Mouse (Mus musculus) mouse embryonic stem cell (cell line): ENCODE data around the gene Nr3c2.

Experiments used
- in situ Hi-C, 2 experiments: fragments of 300-500 bp; cut with MboI; formaldehyde crosslinking; loops; 1 replicate in 1 of 2; 3 replicates in 1 of 2; pipeline ENCODE4 v1.14.3; 2019 to 2020; ENCODE audit warnings: low sequenced_read_pairs in 2 of 2, low pct_unique_long_range_greater_than_20kb in 1 of 2, mixed read lengths in 1 of 2; ENCODE audit not compliant: unreplicated experiment in 1 of 2

Gene Nr3c2

DNA sequence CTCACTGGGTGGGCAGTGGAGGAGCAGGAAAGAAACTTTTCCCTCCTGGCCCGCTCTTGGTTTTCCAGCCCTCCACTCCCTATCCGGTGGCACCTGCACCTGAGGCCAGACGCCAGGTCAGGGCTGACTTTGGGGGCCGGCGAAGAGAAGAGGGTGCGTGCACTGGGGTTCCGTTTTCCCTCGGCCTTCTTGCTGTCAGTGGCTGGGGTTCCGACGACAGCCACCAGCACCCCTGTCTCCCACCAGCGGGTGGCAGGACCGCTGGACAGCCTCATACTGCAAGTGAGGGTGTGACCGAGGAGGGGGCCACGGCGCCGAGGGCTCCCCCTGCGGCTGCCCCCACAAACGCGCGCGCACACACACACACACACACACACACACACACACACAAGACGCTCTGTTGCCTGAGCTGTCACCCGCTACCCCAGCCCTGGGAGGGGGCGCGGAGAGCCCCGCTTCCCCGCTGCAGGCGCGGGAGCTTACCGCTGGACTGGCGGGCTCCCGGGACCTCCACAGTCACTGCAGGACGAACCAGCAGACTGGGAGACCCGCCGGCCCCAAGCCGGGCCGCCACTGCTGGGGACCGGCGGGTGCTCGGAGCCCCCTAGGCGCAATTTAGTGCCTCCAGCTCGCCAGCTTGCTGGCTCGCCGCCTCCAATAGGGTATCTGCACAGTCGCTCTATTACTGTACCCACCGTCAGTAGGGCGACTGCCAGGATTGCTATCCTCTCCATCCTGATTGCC lies at the start of gene Nr3c2:
Gene Nr3c2 (plus strand): TSS at position 32 of the 744 bp plus-strand sequence.
- in situ Hi-C loops: no loop called here

DNA sequence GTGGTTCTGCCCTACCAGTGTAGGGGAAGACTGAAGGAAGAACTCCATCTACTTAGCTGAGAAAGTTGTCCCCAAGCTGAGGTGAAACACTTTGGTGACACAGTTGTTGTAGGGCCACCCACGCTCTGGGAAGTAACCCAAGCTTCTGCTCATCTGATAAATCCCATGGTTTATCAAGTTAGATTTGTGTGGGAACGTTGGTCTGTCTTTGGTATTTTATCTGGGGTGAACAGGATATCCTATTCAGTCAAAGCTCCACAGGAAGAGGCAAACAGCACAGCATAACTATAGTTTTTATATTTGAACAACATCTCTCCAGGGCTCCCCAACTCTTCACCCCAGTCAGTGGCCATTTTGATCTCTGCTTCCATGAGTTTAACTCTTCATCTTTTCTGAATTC lies 40.7 kb upstream of the Nr3c2 start:
- in situ Hi-C loops: no loop called here

DNA sequence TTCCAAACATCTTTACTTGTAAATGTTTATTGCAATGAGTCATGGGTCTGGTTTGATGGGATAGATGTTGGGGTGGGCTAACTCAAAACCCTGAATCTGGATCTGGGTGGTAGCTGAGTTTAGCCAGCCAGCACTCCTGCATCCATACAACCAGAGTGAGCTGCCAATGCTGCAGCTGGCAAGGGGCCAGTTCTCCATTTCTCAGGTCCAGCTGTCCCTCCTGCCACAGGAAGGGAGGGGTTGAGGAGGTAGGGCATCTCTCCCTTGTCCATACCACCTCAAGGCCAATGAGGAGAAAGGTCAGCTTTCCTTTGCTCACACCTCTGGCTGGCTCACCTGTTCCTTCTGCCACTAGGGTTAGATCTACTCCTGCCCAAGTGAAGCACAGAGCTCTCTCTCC lies 39.5 kb upstream of the Nr3c2 start:
- in situ Hi-C loops: no loop called here

DNA sequence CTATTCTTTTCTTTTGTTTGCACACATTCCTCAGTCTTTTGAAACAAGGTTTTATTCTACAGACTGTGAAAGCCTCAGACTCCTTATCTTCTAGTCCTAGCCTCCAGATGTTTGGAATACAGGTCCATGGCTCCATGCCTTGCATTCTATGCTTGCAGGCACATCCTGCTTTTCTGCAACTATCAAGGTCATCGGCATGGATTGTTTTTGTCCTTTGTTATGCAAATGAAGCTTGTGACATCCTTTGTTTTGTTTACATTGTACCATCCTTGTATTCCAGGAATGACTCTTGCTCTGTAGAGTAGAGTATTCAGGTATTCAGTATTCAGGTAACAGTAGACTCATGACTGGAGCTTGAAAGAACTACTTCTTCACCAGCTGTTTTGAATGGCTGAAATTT lies 36.2 kb upstream of the Nr3c2 start:
- in situ Hi-C loops: no loop called here

DNA sequence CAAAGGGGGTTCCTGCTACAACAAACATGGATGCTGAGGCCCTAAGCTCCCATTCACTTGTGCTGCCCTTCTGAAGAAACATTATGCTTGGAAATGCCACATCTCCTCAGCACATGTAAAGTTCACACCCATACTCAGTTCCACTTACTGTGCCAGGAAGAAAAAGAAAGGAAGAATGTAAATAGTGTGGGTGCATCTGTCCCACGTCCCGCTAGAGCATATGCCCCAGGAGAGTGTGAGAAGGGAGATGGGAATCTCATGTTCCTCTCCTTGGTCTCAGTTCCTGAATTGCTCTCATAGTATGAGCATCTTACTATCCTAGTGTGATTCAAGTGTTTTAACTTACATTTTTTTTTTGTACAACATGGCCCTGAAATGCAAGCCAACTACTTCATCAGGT lies 22.4 kb upstream of the Nr3c2 start:
- in situ Hi-C loops: no loop called here

DNA sequence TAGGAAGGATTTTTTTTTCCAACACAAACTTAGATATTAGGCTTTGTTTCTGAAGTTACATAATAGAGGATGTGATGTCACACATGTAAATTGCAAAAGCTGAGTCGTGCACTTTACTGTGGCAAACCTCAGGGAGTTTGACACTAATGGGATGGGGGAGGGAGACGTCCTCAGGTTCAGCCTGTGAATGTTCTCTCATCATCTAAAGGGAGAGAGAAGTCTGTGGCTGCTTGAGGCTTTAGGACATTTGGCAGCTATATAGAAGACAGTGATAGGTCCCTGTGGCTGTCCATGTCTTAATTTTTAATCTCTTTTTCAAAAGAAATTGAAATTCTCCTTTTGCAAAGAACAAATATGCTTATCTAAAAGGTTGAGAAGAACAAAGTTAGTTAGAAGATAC lies 2.2 kb upstream of the Nr3c2 start:
- in situ Hi-C loops: no loop called here

DNA sequence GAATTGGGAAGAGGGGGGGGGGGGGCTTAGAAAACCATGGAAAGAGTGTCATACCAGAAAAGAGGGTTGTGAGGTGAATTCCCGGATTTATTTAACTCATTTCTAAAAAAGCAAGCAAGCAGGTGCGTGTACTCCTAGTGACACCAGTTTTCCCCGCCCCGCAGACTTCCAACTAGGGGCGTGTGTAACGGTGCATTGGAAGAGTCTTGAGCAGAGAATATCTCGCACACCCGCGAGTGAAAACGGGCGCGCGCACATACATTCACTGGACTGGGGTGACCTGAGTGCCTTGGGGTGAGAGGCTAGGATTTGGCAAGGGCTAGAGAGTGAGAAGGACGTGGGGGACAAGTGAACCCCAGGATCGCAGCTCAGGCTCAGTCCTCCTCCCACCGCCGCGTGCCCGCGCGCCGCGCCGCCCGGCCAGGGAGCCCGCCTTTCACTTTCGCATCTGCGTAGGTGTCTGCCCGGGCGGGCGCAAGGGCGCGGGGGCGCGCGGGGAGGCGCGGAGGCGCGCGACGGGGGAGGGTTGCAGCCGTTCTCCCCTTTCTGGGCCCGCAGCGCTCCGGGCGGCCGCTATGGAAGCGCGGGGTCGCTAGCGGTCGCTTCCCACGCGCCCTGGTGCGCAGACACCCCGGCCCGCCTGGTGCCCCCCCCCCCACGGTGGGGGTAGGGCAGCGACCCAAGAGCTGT lies 376 bp upstream of the Nr3c2 start:
- in situ Hi-C loops: no loop called here

DNA sequence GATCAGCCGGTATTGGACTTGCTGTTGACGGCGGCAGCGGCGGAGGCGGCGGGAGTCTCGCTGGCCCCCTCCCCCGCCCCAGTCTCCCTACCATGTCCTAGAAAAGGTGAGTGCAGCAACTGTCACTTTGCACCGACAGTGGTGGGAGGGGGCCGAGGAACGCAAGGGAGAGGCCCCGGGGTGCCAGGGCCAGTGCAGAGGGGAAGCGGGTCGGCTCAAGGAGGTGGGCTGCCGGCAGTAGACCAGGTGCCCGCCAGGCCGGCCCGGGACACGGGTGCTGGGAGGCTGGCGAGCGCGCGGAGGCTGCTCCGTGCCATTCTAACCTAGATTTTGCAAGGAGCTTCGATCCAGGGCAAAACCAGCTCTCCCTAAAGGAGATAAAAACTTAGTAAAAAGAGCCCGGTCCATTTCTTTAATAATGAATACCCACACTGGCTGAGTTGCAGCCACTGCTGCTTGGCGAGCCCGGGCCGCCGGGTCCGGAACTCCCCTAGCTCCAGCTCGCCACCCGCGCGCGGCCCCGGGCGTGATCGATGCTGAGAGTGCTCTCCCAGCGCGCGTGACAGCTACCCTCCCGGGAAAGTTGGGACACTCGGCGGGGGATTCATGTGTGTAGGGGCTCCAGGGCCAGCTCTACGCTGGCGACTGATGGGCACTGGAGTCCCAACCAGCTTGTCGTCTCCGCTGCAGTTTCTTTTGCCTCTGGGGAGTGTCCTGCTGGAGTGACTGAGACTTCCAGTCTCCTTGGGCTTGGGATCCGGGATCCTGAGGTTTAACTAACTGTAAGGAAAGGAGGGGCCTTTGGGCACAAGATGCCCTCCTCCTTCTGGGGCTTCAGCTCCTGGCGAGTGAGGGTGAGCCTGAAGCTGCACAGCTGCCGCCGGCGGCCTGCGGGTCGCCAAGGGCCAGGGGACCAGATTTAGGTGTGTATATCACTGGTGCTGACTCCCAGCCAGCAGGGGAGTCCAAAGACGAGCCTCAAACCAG lies 1.2 kb downstream of the Nr3c2 start:
- in situ Hi-C loops: no loop called here

DNA sequence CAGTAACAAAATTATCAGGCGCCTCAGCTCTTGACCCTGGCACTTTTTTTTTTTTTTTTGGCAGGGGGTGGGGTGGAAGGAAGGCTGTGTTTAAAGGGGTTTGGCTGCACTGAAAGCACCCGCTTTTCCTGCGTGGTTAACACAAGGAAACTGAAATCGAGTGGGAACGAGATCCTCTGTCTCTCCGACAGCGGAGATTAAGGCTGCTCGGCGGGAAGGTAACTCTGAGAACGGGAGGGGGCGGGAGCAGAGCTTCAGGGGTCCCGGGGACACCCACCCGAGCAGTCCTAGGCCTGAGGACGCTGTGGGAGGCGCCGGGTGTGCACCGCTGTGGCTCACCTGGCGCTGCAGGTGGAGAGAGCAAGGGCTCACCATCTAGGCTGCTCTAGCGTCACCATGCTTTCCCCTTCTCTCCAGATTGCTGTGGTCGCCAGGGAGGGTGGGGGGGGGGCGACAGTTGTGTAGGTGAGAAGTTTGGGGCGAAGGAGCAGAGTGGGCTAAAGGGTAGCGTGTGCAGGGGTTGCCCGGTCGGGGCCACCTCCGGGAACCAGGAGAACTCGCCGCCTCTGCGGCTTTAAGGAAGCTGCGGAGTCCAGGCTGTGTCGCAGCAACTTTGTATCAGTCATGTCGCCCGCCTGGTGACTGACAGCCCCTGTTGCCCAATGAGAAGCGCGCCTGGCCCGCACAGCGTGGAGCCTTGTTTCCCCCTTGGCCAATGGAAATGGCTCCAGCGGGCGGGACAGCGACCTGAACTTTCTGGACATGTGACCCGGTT lies 2.4 kb downstream of the Nr3c2 start:
- in situ Hi-C loops: no loop called here

DNA sequence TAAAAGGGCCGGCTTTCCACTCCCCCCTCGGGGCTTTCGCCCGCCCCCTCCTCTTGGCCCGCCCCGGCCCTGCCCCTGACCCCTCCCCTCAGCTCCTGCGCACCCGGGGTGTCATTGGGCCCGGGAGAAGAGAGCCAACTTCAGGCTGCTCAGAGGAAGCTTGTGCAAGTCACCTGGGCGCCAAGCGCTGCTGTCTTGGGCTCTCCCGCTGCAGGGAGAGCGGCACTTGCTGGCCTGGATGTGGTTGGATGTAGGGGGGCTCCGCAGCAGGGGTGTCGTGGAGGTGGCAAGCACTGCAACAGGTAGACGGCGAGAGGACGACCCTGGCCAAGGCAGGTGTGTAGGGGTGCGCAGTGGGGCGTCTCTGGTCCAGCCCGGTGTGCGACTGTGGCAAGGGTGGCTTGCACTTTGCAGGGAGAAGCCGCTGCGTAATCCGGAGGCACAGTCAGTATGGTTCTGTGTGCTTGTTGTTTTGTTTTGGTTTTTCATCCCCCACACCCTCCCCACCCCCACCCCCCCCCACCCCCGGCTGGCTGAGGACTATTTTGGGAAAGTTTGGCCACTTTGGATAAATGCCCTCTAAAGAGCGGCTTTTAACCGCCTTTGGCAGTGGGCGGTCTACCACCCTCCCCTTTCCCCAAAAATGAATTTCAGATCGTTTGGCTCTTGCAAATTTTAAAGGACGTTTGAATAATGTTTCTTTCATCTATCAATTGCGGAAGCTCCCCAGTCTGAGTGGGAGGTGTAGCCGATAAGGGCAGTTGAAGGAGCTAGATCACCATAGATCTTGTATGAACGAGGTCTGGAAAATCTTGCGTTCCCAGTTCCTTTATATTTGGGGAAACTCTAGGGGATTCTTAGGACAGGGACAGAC lies 3.2 kb downstream of the Nr3c2 start:
- in situ Hi-C loops: no loop called here

DNA sequence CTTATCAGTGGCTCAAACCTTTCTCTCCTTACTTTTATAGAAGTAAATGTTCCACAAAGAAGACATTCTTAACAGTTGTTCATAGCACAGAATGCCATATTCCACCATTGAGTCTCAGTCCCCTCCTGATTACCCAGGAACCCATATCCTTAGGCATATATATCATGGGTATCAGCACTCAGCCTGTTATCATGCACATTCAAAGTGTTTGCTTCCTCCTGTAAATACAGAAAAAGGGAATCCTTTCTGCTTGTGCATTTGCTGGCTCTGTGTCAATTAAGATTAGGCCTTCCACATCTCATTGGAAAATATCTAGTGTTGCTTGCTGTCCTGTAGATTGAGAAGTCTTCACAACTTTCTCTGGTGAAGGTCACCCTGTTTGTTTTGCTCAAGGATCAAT lies 12.0 kb downstream of the Nr3c2 start:
- in situ Hi-C loops: no loop called here

DNA sequence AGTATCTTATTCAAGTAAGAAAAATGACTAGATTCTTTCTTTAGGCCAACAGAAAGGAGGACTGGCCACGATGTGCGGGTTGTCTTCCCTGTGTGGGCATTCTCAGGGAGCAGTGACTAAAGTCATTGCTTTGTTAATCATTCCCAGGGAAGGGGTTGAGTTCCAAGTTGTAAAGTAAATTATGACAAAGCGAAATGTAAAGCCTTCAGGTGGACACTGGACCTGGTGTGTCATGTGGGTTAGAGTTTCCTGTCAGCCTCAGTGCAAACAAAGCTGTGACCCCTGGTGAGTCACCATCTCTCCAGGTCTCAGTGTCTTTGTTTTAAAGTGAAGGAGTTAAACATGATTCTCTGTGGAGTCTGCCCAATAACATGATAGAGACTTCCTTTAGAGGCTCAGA lies 13.4 kb downstream of the Nr3c2 start:
- in situ Hi-C loops: no loop called here

DNA sequence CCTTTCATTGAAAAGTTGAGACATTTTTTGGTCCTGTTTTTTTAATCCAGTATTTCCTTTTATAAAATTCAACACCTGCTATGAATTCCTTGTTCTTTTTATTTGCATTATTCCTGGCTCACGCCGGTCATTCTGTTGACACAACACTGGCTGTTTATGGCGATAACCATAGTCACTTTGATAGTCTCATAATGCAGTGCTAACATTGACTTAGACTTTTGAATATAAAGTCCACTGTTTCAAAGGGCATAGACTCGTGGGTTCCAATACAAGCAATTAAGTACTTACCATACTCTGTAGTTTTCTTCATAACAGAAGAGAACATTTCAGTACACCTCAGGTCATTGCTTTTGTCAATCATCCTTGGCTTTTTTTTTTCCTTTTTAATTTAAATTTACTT lies 14.0 kb downstream of the Nr3c2 start:
- in situ Hi-C loops: no loop called here

DNA sequence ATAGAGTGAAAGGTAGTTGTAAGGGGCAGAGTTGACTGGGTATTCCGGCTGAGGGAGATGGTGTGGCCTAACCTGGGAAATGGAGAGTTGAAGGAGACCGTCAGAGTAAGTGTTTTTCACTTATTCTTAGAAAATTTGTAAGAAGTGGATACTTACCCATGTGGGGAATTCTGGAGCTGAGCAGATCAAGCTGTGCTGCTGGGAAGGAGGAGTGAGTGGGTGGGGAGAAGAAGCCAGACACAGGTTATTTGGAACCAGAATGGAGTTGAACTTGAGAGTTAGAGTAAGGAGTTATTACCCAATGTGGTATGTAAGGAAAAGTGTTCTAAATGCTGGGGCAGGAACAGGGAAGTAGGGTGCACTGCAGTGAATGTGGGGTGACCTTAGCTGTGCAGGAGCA lies 16.0 kb downstream of the Nr3c2 start:
- in situ Hi-C loops: no loop called here

DNA sequence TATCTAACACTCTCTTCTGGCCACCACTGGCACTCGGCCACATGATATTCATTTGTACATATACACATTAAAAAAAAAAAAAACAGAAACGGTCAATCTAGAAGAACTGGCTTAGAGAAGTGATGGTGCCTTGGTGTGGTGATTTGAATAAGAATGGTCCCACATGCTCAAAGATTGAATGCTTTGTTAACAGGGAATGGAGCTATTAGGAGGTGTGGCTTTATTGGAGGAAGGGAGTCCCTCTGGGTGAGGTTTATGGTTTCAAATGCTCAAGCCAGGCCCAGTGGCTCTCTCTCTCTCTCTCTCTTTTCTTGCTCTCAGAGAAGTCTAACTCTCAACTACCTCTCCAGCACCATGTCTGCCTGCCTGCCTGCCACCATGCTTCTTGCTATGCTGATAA lies 20.3 kb downstream of the Nr3c2 start:
- in situ Hi-C loops: no loop called here

DNA sequence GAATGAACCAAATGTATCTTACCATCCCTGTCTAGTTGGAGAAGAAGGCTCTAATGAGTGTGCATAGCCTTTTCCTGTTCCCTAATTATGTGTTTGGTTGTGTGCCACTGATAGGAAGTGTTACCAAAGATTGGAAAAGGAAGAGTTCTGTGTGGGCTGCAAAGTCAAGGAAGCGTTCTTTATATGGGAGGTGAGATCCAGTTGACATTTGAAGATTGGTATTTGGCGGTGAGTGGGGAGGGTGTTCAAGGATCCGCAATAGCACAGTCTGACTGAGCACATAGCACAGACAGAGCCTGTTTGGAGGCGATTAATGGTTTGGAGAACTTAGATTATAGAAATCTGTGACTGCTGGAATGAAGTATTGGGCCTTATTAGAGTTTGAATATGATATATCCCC lies 24.9 kb downstream of the Nr3c2 start:
- in situ Hi-C loops: no loop called here

DNA sequence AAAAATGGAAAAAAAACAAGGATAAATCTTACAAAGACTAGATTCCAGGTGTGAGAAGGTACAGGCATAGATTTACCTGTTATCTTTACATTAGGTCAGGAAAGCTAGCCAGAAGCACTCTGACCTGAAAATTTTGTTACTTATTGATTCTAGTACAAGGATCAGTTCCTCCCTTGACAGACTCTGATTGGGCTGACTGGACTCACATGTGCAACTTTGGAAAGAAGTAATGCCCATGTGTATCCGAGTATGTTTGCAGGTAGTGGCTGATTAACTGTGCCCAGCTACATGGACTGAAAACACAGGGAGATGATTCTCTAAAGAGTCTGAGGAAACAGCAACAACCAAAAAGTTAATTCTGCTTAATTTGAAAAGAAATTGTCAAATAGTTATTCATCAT lies 29.1 kb downstream of the Nr3c2 start:
- in situ Hi-C loops: no loop called here

DNA sequence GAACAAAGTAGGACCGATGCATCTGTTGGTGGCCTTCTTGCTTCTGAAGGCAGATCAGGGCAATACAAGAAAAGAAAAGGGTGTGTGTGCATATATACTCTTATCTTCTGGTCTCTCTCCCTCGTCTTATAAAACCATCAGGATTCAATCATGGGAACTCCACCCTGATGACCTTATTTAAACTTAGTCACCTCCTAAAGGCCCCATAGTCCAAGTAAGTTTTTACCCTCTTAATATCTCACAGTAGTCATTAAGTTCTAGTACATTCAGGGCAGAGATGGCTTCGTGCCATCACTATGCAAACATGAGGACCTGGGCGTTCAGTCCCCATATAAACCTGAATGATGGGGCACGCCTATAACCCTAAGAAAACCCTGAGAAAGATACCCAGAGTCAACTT lies 29.6 kb downstream of the Nr3c2 start:
- in situ Hi-C loops: no loop called here
